Mouse (Mus musculus) CD4-positive, CD25-positive, alpha-beta regulatory T cell, adult 2 months (primary cell): ENCODE data around the gene Cfap161.

Experiments
- DNase-seq: peaks from one replicate; pipeline ENCODE4 v3.0.0-alpha.2; 2012; ENCODE audit warnings: low read depth, low spot score

The Cfap161 gene

GRCm38 (mm10) chr7:83742026-83742425 lies 52.7 kb downstream of the Cfap161 start:
- DNase-seq, result no peak

DNA sequence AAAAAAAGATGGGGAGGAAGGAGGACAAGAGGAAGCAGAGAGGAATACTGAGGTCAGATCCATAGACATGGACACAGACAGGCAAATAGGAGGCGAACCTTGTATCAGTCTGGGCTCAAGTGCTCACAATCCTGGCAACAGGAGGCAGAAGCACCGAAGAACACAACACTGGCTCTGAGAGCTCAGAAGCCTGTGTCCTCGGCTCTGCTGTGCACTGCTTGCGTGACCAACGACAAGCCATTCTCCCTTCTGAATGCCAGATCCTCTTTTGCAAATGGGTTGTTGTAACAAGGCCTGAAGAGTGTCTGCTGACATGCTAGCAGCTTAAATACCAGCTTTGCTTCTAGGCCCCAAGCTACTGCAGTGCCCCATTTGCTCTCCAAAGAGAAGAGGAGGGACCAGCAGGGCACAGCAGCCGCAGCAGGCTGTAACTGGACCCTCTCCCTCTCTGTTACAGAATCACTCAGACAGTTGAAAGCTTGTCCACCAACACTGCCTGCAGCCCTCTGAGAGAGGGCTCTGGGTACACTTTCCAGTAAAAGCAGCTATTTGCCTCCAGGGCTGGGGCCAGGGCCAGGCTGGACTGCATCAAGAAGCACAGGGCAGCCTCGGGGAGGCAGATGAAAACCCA lies 54.9 kb downstream of the Cfap161 start:
- DNase-seq, result no peak

- DNase-seq, result no peak
Measured at GRCm38 (mm10) chr7:83738623-83739462, 55.8 kb downstream of the Cfap161 start.

DNA sequence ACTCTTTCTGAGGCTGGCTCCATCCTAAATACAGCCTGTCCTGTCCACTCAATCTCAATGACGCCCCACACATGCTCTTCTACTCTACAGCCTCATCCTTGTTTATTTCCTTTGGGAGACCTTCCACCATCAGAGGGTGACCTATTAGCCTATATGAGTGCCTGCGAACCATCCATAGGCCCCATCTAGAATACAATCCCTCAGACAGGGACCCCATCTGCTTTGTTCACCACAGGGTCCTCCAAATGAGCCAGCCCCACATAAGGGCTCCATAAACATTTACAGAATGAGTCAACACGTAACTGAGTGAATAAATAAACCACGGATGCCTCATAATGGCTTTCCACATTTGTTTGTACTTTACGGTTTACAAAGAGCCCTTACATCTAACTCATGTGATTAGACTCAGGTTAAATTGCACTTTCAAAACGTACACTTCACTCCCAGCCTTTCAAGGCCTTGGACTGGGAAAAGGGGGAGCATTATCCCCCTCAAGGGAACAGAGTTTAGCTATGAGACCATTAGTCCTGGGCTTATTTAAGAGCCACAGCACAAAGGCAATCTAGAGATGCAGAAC lies 56.7 kb downstream of the Cfap161 start:
- DNase-seq, result no peak

- DNase-seq, result no peak
Measured at GRCm38 (mm10) chr7:83736341-83737115, 58.2 kb downstream of the Cfap161 start.

DNA sequence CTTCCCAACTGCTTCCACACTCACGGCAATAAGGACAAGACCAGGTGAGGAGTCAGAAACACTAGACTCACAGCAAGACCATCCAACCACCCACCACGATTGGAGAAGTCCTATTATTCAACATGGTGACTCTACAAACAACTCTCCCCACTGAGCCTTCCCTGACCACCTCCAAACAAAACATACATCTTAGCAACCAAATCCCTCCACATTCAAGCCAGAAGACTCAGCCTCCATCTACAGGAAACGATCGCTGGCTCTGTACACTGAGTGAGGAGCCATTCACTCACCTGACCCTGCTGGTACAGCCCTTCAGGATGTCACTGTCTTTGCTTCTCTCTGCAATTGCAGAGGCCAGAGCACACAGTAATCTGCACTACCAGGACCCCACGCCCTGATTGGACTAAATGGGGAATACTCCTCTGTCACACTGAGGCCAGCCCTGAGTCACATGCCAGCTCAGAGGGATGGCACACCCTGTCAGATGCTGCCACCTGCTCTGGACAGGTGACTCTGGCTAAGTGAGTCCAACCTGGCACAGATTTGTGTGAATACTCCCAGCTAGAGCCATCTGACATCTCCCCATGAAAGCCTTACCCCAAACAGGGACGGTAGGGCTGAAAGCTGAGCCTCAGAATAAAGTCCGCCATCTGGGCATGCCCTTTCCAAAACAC lies 59.4 kb downstream of the Cfap161 start:
- DNase-seq, result no peak

DNA sequence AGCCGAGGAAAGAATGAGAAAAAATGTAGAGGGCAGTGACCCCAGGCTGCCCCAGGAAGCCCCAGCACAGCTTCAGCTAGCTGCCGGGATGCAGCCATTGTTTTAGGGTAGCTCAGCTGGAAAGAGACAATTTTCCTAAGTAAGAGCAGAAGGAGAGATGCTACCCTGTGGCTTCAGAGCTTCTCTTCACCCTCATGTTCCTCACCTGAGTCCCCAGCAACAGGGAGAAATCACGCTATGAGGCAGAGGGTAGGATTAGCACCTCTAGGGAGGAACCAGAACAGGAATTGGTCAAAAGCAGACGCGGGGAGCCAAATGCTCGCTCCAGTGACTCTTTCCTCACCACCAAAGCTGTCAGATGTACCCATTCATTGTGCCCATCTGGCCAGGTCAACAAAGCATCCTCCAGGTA lies 60.0 kb downstream of the Cfap161 start:
- no peak for DNase-seq

- DNase-seq, result no peak
Measured at GRCm38 (mm10) chr7:83734246-83734645, 60.4 kb downstream of the Cfap161 start.

DNA sequence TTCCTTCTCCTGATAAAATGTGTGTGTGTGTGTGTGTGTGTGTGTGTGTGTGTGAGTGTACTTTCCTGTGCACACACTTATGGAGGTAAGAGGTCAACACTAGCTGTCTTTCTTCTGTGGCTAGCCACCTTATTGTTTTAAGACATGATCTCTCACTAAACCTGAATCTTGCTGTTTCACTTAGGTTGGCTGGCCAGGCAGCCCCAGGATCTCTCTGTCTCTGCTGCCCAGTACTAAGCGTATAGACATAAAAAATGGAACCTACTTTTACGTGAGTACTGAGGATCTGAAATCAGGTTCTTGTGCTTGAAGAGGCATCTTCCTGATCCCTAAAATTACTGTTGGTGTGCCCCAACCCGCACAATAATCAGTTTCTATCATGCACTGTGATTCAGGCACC lies 61.9 kb downstream of the Cfap161 start:
- no peak for DNase-seq

DNA sequence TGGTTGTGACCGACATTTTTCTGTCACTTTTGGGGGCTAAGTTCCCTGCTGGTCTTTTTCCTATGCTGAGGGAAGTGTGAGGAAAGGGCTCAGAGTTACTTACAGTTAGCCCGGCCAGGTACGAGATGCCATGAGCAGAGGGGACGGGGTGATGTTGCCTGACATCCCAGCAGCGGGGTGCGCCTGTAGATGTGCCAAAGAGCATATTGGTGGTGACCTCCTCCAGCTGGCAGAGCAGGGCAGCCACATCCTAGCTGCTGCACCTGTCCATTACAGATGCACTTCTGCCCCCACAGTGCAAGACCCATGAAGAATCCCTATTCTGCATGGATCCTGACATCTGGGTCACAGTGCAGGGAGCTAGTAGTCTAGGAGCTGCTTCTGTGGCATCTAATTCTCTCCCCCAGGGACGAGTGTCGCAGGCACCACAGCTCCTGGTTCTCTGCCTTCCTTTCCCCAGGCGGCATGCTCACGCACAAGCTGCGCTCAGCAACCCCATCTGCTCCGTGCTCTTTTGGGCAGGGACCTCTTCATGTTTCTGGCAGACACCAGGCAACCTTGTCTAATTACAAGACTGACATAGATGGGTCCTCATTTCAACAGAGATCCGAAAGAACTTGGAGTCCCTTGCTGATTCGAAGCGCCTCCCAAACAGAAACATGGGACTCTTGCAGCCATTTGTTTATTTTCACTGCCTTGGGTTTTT lies 62.6 kb downstream of the Cfap161 start:
- no peak for DNase-seq

DNA sequence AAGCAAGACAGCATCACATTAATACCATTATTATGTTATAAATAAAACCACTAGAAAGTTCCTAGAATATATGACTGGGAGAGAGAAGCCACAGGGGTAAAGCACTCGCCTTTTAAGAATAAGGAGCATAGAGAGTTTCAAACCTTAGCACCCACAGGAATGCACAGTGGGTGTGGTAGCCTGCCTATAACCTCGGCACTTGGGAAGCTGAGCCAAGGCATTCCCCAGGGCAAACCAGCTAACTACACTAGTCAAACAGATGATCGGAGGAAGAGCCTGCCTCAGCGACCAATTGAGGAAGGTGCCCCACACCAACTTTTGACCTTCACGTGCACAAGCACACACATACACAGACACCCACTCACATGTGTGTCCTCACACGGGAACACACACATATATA lies 63.4 kb downstream of the Cfap161 start:
- no peak for DNase-seq

- DNase-seq, result no peak
Measured at GRCm38 (mm10) chr7:83726936-83727632, 67.6 kb downstream of the Cfap161 start.

DNA sequence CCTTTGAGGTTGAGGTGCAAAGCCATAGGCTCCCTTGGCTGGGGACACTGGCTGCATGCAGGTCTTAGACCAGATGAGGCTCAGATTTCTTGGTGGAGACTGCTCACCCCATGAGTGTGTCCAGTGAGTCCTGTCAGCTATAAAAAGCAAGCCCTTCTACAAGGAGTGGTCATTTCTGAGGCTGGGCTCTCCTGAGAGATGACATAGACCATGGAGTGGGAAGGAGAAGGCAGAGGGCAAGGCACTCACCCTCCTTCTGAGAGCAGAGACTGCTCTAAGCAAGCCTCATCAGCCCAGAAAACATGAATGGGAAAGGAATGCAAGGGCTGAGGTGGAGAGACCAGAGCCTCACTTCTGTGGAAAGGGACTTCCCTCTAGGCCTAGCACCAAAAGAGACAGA lies 68.9 kb downstream of the Cfap161 start:
- no peak for DNase-seq

DNA sequence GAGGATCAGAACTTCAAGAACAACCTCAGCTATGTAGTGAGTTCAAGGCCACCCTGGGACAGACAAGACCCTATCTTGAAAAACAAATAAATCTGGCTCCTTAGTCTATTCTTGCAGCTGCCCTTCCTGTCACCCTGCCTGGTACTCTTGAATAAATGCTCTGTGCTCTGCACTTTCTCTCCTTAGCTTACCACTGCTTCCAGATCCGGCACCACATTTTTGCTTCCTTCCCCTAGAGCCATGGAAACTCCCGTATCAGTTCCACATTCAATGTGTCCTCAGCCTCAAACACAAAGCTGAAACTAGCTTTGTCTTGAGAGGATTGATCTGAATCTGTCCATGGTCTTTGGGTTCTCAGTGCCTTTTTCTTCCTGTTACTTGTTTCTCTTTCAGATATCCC lies 70.1 kb downstream of the Cfap161 start:
- DNase-seq, result no peak
